Mouse (Mus musculus) thymus, postnatal 25 days (tissue): ENCODE results near the gene Pdik1l.
A peak's percentile ranks its signal among the peaks of the same experiment; 100 is the strongest.

Experiments used
- DNase-seq: peaks from one replicate; pipeline ENCODE4 v3.0.0; 2022

Gene Pdik1l

DNA sequence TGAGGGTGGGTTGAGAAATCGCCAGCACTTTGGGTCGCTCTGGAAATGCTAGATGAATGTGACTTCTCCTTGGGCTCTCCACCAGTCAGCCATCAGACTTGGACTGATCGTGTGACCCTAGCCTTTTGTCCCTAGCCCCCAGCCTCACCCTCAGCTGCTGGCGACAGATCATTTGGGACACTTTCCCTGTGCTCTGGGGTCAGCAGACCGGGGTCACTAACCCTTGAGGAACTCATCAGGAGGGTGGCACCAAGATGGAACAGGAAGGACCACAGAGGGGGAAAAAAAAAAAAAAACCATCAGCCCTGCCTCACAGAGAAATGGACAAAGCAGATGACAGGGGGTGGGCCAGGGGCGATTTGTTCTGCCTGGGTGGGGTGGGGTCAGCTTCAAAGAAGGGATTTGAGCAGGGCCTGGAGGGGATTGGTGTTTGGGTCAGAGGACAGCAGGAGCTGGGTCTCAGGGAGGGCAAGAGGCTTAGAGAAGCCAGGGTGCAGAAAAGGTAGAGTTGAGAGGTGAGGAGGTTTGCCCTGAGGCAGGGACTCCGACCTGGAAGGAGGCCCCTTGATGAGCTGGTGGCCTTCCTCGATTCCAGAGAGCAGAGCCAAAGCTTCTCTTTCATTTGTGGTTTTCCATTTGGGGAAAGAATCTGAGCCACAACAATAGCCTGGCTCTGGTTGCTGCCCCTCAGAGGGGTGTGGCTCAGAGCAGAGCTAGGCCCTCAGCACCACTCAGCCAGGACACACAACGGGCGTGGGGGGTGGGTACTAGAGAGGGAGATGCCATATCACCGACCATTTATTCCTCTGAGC lies 30.3 kb downstream of the Pdik1l start:
- DNase-seq, result no peak

DNA sequence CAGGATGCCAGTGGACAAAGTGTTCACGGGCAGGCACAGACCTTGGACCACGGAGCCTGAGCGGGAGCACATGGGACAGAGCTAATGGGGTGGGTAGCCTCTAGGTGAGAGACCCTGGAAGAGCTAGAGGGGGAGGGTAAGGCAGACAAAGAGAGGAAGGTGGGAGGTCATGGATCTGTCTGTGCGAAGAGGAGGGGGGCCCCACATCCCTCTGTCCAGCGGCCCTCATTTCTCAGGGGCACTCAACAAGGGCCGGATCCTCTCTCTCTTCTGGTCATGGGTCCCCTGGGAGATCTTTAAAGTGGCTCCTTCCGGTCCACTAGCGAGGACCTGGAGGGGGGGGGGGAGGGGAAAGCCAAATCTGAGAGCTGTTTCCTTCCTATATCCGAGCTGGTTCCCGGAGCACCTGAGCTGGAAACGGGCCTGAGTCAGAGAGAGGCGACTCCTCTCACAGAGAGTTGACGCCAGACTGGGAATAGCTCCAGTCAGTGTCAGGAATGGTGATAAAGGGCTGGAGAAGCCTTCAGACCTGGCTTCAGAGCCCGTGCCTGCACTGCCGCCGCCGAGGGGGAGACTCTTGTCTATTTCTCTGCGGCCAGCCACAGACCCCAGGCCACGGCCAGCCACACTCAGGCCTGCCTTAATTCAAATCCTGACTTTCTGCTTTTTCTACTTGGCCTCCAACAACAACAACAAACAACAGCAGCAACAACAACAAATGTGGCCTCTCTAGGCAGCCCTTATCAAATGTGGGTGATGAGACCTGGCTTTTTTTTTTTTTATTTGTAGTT lies 31.1 kb downstream of the Pdik1l start:
- DNase-seq, result no peak

DNA sequence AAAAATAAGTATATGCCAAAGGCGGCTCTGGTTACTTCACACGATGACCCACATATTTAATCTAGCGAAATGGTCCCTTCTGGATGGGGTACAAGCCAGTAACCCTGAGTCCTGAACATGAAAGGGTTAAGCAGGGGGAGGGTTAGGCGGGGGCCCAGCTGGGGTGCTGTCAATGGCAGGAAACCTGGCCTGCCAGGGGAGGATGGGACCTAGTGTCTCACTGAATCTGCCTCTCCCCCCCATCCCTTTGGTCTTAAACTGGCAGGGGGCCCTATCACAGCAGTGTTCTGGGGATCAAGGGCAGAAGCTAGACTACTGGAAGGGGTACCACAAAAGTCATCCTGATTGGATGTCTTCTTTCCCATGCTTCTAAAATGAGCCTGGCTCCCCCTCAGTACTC lies 31.8 kb downstream of the Pdik1l start:
- DNase-seq, result no peak

DNA sequence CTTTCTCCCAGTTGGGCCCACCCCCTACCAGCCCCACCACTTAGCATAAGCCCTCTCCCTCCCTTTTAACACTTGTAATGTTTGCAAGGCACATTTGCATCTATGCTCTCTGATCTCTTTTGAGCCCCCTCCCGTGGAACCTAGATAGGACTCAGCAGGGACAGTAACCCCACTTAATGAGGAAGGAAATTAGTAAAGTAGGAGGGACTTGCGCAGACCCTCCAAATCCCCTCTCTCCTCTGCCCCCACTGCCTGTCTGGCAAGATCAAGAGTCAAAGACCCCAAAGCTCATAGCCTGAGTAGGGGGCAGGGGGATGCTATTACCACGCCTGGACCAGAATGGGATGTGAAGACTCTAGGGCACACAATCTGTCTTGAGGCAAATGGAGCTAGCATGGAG lies 32.9 kb downstream of the Pdik1l start:
- DNase-seq, result no peak

DNA sequence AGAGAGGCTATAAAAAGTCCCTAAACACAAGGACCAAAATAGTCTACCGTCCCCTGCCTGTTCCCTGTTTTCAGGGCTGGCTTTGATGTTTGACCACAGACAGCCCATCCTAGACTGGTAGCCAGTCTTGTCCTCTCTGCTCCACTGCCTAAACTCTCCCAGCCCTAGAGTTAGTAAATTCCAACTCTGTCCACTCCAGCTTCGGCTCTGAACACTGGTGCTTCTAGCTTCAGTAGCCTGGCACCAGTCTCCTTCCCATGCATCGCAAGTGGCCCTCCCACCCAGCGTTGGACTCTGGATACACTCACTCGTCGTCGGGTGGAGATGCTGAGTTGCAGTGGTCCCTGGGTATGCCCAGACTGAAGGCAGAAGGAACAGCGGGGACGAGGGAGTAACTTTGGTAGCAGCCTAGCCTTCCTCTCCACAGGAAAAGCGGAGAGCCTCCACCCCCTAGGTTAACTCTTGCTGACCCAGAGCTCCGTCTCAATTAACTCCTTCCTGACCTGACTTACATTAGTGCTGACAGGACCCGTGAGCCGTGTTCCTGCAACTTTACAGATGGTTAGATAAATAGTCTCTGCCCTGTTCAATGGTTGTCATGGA lies 33.9 kb downstream of the Pdik1l start, which contains the start of gene Grrp1:
Gene Grrp1, minus strand, starts transcription at position 385 of the 603 bp plus-strand sequence.
- no peak for DNase-seq

DNA sequence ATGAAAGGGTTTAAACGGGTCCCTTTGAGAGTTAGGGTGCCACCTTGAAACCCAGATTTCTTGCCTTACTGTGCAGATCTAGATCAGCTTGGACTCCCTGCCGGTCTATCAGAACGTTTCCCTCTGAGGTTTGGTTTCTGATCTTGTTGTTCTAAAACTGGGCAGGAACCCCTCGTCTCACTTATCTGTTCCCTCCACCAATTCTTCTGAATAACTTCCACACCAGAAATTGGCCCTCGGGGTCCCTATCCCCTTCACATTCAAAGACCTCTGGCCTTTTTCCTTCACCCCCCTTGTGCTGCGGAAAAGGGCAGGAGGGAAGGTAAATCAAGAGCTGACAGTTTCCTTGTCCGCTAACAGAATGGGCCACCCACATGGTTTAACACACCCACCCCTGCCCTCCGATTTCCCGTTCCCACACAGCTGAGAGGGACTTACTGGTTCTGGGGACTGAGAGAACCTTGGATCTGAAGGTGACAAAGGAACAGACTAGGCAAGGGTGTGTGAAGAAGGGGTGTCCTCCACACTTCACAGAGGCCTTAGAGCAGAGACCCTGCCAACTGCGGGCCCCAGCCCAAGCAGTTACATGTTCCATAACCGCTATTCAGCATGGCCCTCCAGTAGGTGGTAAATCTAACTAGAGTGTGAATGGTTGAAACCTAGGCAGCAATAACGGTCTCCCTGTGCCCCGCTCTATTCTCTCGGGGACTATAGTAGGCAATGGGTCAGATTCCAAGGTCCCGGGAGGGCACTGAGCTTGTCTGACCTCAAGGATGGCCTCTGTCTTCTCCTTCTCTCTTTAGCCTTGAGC lies 34.6 kb downstream of the Pdik1l start:
- no peak for DNase-seq

DNA sequence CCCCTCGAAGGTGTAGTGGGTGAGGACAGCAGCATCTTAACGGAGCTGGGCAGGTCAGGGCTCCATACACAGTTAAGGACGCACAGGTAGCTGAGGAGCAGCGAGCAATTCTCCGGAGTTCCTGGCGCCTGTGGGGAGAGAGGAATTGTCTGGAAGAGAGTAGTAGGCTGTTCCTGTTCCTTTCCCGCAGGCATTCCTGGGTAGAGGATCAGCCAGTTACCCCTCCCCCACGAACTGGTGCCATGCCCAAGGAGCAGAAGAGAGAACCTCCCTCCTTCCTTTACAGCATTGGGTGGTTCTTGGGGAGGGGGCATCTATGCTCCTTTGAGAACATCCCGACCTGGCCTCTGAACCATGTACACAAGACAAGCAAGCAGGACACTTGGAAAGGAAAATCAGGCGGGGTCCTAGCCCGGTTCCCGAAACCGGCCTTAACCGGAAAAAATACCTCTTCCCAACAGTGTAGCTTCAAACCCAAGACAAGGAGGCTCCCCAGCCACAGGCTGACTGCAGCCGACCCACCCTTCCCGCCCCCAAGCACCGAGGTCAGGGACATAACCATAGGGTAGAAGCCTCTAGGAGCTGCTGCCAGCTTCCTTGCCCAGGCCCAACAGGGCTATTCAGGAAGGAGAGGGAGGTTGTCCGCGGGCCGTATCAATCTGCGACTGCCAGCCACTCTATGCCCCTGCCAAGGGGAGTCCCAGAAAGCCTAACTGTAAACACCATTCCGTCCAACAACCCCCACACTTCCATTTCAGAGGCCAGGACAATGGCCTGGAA lies 35.4 kb downstream of the Pdik1l start:
- no peak for DNase-seq

DNA sequence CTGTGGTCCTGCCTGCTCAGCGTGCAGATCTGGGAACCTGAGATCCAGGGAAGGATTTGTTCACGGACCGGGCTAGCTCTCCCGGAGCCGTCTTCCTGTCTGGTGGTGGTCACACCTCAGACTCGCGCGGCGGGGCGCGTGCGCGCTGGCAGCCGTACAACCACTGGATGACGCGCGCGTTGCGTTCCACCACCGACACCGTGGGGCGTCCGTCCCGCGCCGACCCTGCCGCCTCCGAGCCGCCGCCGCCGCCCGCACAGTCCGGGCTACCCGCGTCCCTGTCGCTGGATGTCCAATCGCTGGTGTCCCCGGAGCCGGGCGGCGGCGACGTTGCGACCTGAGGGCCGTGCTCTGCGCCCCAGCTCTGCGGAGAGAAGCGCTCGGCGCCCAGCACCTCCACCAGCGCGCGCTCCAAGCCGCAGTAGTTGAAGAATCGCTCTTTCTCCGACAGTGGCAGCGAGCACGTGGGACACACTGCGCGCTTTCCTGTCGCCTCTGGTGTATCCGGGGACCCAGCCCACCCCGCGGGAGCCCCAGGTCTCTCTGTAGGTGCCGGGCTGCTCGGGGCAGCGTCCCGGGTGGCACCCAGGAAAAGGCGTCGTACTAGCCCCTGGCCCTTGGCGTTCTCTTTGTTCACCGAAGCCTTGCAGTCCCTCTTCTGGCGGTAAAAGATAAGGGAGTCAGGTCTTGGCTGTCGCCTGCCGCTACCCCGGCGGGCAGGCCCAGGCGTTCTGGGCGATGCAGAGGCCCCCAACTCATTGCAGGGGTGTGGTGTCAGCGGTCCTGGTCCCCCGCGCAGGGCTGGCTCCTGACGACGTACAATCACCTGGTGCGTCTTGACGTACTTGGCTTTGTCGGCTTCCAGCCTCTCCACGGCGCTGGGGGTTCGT lies 36.2 kb downstream of the Pdik1l start:
- peak; percentile 51 for DNase-seq

DNA sequence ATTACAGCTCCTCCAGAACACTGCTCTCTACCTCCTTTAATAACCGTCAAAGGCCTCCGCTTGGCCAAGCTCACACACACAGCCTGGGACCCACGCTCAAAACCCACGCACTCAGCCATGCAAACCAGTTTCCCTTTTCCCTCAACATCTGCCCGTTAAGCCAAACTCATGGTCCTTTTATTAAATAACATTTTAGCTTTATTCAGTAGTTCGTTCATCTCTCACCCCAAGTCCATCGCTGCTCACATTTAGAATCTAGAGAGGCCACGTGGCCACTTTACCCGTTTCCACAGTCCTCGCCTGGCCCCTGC lies 36.8 kb downstream of the Pdik1l start:
- no peak for DNase-seq

DNA sequence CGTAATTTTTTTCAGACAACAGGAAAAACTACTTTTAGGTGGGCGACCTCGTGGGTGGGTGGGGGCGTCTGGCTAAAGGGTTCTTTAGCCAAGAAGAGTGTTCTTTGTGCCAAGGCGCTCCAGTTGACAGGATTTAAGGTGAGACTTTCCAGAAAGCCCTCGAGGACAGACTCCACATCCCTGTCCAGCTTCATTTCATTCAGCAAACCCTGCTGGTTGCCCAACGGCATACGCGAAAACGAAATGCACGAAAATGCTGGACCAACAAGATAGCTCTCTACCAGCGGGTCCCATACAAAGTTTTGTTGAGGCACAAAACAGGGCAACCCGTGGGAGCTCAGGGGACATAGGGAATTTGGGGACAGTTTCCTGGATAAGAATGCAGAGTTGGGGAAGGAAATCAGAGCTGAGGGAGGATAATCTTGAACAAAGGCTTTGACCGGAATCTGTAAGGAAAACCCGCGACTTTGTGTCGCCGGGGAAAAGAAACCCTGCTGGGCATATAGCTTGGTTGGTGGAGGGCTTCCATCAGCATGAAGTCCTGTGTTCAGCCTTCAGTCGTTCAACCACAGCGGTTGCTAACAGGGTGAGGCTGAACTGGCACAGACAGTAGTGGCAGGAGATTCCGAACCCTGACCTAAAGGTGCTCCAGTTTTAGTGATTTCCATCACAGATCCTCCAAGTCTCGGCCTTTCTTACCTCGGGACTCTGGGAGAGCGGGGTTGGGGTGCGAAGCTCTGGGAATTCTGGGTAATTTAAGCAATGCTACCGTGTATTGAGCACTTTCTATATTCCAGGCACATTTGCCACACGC lies 37.4 kb downstream of the Pdik1l start:
- no peak for DNase-seq

DNA sequence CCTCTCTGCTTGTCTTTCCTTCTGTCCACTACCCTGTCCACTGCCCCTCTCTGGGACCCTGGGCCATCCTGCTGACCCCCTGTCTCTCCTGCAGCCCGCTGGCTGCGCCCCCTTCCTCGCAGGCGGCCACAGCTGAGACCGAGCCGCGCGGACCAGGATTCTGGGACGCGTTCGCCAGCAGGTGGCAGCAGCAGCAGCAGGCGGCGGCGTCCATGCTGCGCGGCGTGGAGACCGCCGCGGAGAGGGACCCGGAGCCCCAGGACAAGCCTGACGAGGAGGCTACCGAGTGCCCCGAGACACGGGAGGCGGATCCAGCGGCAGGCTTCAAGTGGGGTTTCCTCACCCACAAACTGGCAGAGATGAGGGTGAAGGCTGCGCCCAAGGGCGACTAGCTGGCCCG lies 38.0 kb downstream of the Pdik1l start:
- DNase-seq, result peak; percentile 76

DNA sequence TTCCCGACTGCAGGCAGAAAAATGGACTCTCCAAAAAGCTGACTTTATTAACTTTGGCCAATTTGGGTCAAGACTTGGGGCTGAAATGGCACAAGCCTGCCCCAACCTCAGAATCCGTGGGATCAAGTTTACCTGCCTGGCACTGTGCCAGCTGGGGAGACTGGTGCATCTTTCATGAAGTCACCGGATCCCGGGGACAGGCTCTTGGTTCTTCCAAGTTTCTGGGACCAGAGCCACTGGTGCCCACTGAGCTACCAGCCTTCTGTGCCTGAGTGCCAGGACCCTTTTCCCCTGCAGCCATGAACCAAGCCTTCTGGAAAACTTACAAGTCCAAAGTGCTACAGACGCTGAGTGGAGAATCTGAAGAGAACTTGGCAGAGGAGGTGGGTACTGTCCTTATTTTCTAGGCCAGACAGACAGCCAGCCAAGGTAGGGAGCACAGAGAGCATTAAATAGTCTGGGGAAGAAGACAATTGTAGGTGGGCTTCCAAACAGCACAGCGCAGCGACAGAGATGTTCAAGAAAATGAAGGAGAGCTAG lies 40.9 kb downstream of the Pdik1l start, which contains the start of gene Gm30191:
Gene Gm30191, plus strand, starts transcription at position 217 of the 540 bp plus-strand sequence.
- no peak for DNase-seq

DNA sequence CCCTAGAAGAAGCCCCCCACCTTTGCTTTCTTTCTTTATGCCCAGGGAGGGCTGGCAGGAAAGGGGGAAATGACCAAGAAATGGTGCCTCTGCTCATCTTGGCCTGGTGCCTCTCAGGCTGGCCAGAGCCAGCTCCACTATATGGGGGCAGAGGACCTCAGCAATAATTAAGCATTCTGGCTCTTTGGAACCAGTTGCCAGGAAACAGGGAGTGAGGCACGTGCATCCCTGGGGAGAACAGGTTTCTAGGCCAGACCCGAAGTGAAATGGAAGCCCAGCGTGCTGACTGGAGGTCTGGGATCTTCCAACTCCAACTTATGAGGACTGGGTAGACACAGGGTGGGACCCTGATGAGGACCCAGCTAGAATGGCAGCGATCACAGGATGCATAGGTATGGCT lies 41.4 kb downstream of the Pdik1l start:
- DNase-seq, result no peak

DNA sequence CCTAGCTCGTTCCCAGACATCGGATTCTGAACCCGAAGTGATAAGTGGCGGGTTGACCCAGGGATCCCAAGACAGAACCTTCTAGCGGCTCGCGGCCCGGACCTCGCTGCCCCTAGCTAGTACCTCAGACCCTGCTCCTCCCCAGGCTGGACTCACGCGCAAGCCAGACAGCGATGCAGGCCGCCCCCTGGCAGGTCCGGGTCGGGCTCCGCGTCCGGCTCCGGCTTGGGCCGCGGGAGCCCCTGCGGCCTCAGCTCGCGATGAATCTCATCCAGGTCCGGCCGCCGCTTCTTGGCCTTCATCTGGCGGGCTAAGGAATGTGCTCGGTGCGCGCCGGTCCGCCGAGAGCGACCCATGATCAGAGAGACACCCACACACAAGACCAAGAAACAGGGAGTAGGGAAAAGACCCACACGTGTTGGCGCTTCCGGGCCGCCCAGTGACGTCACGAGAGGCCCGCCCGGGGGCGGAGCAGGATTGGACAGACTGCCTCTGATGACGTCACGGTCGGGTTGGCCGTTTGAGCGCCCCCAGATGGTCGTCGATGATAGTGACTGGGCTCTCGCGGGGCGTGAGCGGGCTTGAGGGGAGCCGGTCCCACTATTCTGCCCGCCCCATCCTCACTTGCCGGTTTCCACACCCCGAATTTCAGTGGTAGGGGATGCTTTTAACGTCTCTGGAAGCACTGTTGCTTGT lies 42.4 kb downstream of the Pdik1l start, which contains the start of gene Zfp593:
Gene Zfp593, minus strand, starts transcription at position 445 of the 696 bp plus-strand sequence.
- peak; percentile 97 for DNase-seq

DNA sequence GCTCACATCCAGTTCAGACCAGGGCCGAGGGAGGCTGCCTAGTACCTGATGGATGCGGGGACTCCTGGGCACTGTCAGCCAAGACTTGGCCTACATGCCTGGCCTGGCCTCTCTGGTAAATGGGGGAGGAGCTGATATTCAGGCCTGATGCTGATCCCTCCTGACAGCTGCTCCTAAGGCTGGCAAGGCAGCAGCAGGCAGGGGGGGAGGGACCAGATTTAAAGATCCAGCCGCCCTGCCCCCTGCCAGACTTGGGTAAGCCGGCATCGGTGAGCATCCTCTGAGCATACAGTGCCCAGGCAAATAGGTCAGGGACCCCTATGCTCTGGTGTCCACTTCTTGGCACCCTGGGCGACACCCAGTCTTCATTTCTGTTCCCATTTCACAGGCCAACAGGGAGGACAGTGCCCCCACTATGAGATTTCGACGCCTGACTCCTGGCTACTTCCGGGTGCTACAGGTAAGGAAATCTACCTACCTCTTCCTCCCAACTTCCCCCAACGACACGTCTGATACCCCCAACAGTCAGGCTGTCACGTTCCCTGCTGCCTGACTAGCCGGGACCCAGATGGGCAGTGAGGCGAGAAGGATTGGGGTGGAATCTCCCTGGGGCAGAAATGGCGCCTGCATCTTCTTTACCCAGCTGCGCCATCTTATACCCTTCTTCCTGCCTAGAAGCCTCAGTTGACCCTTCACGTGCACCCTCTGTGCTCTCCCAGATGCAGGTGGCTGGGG lies 44.0 kb downstream of the Pdik1l start, which contains the start of gene E130218I03Rik:
Gene E130218I03Rik, plus strand, starts transcription at position 147 of the 735 bp plus-strand sequence.
- DNase-seq, result no peak

DNA sequence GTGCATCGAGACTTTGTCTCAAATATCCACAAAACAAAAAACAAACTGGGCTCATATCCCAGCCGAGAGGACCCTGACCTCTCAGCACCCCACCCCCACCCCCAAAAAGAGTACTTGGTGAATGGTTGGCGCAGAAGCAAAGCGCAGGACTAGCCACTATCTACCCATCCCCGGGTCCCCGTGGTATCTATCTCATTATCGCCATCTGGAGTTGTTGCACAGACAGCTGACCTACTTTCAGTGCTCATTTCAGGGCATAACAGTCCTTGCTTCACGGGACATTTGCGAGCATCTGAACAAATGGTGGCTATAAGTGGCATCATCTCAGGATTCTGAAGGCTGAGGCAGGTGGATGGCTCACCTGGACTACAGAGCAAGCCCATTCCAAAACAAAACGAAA lies 49.0 kb downstream of the Pdik1l start:
- DNase-seq, result no peak

DNA sequence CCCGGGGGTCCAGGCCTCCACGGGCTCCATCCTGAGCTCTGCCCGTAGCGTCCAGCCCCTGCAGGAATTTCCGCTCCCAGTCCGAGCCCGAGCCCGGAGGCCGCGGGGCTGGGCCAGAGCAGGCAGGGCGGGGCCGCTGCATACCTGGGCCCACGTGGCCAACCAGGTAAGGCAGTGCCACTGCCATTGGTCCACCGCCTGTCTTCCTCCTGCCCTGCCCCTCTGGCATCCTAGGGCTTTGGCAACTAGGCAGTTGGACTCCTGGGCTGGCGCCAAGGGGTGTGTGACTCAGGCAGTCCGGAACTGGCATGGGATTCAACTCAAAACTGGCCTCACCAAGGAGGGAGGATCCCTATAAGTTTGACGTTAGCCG lies 49.4 kb downstream of the Pdik1l start, which contains the start of gene Cnksr1:
Gene Cnksr1, minus strand, starts transcription at position 121 of the 373 bp plus-strand sequence.
- DNase-seq, result no peak
